ENCODE assay signal across 8 mouse cellular contexts in genomic region chr2:30270134-30270533, GRCm38 (mm10). TPM values are rescaled to one million over a fixed set of nuclear protein-coding genes. Genes with fewer than 3 reads are reported as not detected.
DNase-seq lines count a peak whose midpoint lies in the region; ATAC-seq and TF ChIP-seq lines count a peak whose summit lies in the region.

No protein-coding gene starts in this region.

- no peak overlapping the region for H3K4me2 ChIP-seq in forebrain, postnatal 0 days (ENCODE audit: low read depth)
- H3K4me2 ChIP-seq in lung, embryonic 15.5 days = no peak overlapping the region

- no peak overlapping the region for H3K4me3 ChIP-seq in forebrain, postnatal 0 days (ENCODE audit: low read depth, low read length)
- H3K4me3 ChIP-seq in layer of hippocampus, adult 2 months = no peak overlapping the region; the same call in 1 of the 2 replicates
- H3K4me3 ChIP-seq in lung, embryonic 15.5 days = no peak overlapping the region

- H3K27ac ChIP-seq in forebrain, postnatal 0 days (ENCODE audit: low read depth, low read length) = no peak overlapping the region
- peak overlapping the region; percentile 84 for H3K27ac ChIP-seq in layer of hippocampus, adult 2 months
- peak overlapping the region; percentile 50 for H3K27ac ChIP-seq in lung, embryonic 15.5 days

- no peaks in the 10 kb centered on the region for H3K27me3 ChIP-seq in forebrain, postnatal 0 days (ENCODE audit: insufficient read depth, low read length)
- H3K27me3 ChIP-seq in lung, embryonic 15.5 days = no peaks in the 10 kb centered on the region

- H3K4me1 ChIP-seq in forebrain, postnatal 0 days (ENCODE audit: insufficient read depth) = no peaks in the 10 kb centered on the region
- peaks cover 27% of the 10 kb centered on the region for H3K4me1 ChIP-seq in lung, embryonic 15.5 days

- no peaks in the 10 kb centered on the region for H3K9me3 ChIP-seq in forebrain, postnatal 0 days (ENCODE audit: low read length)
- no peaks in the 10 kb centered on the region for H3K9me3 ChIP-seq in lung, embryonic 15.5 days

- 47% methylated on average over 1 of the region's 1 CpGs for WGBS in forebrain, postnatal 0 days
- 15% methylated on average over 1 of the region's 1 CpGs for WGBS in lung, embryonic 15.5 days

- peak; percentile 92 for ATAC-seq in forebrain, postnatal 0 days
- peak; percentile 69 for ATAC-seq in lung, embryonic 15.5 days (ENCODE audit: borderline replicate concordance, extremely low read depth, low FRiP score, low TSS enrichment)

- H3K9ac ChIP-seq in forebrain, postnatal 0 days = no peak overlapping the region
- H3K9ac ChIP-seq in lung, embryonic 15.5 days = no peak overlapping the region

- peak; percentile 92 for TF ChIP-seq CTCF in forebrain, postnatal 0 days (IDR thresholded peaks at IDR 0.05; ENCODE audit: low read depth)
- peak; percentile 98 for TF ChIP-seq CTCF in layer of hippocampus, adult 2 months (conservative IDR thresholded peaks at IDR 0.05)

- H3K36me3 ChIP-seq in forebrain, postnatal 0 days (ENCODE audit: insufficient read depth) = peaks cover 7% of the 10 kb centered on the region; the same call in 1 of the 2 replicates
- no peaks in the 10 kb centered on the region for H3K36me3 ChIP-seq in lung, embryonic 15.5 days

- DNase-seq in adrenal gland, adult 2 months = peak; percentile 85
- no peak for DNase-seq in adrenal gland, postnatal 25 days
- peak; percentile 84 for DNase-seq in cerebellum, adult 11-12 months
- DNase-seq in forebrain, postnatal 0 days = peak; percentile 80
- DNase-seq in heart, postnatal 4 days = peak; percentile 76
- peak; percentile 70 to 78 for DNase-seq in layer of hippocampus, adult 2 months (ENCODE audit: low spot score in 2 of 2)
- peak; percentile 85 for DNase-seq in retina, embryonic 14.5 days (ENCODE audit: low spot score)

RNA-seq across cellular contexts. Expression of gene Phyhd1, which starts 4.1 kb away (rescaled TPM):
- total RNA-seq in adrenal gland, adult 2 months (2021) = 10 to 100 TPM; 17.5 to 18.0 TPM
- polyA plus RNA-seq in adrenal gland, adult 2 months (2012; rRNA removed) = 8.5 and 18.3 TPM in 2 replicates
- total RNA-seq in adrenal gland, postnatal 25 days (2021) = 9.6 and 18.1 TPM in 2 replicates
- total RNA-seq in forebrain, postnatal 0 days (2014; rRNA removed) = 6.3 and 15.7 TPM in 2 replicates
- polyA plus RNA-seq in forebrain, postnatal 0 days (2015; fragmentation: Nextera tagmentation; extraction: Ambion mirVana) = 5.0 and 6.3 TPM in 2 replicates
- total RNA-seq in heart, postnatal 4 days (2021) = 10 to 100 TPM; 20.6 to 26.0 TPM
- total RNA-seq in layer of hippocampus, adult 2 months (2021) = 10 to 100 TPM; 21.5 to 22.2 TPM
- 7.1 and 7.3 TPM in 2 replicates for polyA plus RNA-seq in lung, embryonic 15.5 days (2015; fragmentation: Nextera tagmentation; extraction: Ambion mirVana)

RNA-seq across cellular contexts. Expression of gene Gm28038, which starts 10.7 kb away (rescaled TPM):
- not detected for total RNA-seq in adrenal gland, adult 2 months (2021)
- not detected in 2 replicates for polyA plus RNA-seq in adrenal gland, adult 2 months (2012; rRNA removed)
- not detected in 2 replicates for total RNA-seq in adrenal gland, postnatal 25 days (2021)
- 2.4 TPM in 1 of 2 replicates, not detected in the other for total RNA-seq in forebrain, postnatal 0 days (2014; rRNA removed)
- polyA plus RNA-seq in forebrain, postnatal 0 days (2015; fragmentation: Nextera tagmentation; extraction: Ambion mirVana) = not detected in 2 replicates
- 1 to 10 TPM in 1 of 2 experiments, not detected in 1; 4.6 TPM for total RNA-seq in heart, postnatal 4 days (2021)
- total RNA-seq in layer of hippocampus, adult 2 months (2021) = not detected
- not detected in 2 replicates for polyA plus RNA-seq in lung, embryonic 15.5 days (2015; fragmentation: Nextera tagmentation; extraction: Ambion mirVana)

RNA-seq across cellular contexts. Expression of gene Dolk, which starts 16.0 kb away (rescaled TPM):
- 10 to 100 TPM; 39.5 to 61.5 TPM for total RNA-seq in adrenal gland, adult 2 months (2021)
- polyA plus RNA-seq in adrenal gland, adult 2 months (2012; rRNA removed) = 39.0 and 42.2 TPM in 2 replicates
- 39.7 and 47.3 TPM in 2 replicates for total RNA-seq in adrenal gland, postnatal 25 days (2021)
- total RNA-seq in forebrain, postnatal 0 days (2014; rRNA removed) = 26.6 and 34.8 TPM in 2 replicates
- polyA plus RNA-seq in forebrain, postnatal 0 days (2015; fragmentation: Nextera tagmentation; extraction: Ambion mirVana) = 31.1 and 37.7 TPM in 2 replicates
- 10 to 100 TPM; 23.6 to 23.7 TPM for total RNA-seq in heart, postnatal 4 days (2021)
- total RNA-seq in layer of hippocampus, adult 2 months (2021) = 10 to 100 TPM; 22.1 to 22.2 TPM
- 28.8 and 31.9 TPM in 2 replicates for polyA plus RNA-seq in lung, embryonic 15.5 days (2015; fragmentation: Nextera tagmentation; extraction: Ambion mirVana)

RNA-seq across cellular contexts. Expression of gene Nup188, which starts 16.1 kb away (rescaled TPM):
- 10 to 100 TPM; 24.9 to 31.1 TPM for total RNA-seq in adrenal gland, adult 2 months (2021)
- polyA plus RNA-seq in adrenal gland, adult 2 months (2012; rRNA removed) = 54.4 and 66.6 TPM in 2 replicates
- total RNA-seq in adrenal gland, postnatal 25 days (2021) = 38.0 and 38.9 TPM in 2 replicates
- total RNA-seq in forebrain, postnatal 0 days (2014; rRNA removed) = 25.1 and 29.3 TPM in 2 replicates
- 11.8 and 14.1 TPM in 2 replicates for polyA plus RNA-seq in forebrain, postnatal 0 days (2015; fragmentation: Nextera tagmentation; extraction: Ambion mirVana)
- total RNA-seq in heart, postnatal 4 days (2021) = 10 to 100 TPM; 28.0 to 34.5 TPM
- total RNA-seq in layer of hippocampus, adult 2 months (2021) = 10 to 100 TPM; 19.0 to 25.9 TPM
- polyA plus RNA-seq in lung, embryonic 15.5 days (2015; fragmentation: Nextera tagmentation; extraction: Ambion mirVana) = 28.2 and 30.4 TPM in 2 replicates

RNA-seq across cellular contexts. Expression of gene Gm28035, which starts 29.8 kb away (rescaled TPM):
- 1 to 10 TPM in 1 of 2 experiments, under 1 TPM in 1; 0.97 to 1.9 TPM for total RNA-seq in adrenal gland, adult 2 months (2021)
- 14.0 and 15.0 TPM in 2 replicates for polyA plus RNA-seq in adrenal gland, adult 2 months (2012; rRNA removed)
- total RNA-seq in adrenal gland, postnatal 25 days (2021) = 1.5 and 2.9 TPM in 2 replicates
- total RNA-seq in forebrain, postnatal 0 days (2014; rRNA removed) = 4.2 and 5.1 TPM in 2 replicates
- polyA plus RNA-seq in forebrain, postnatal 0 days (2015; fragmentation: Nextera tagmentation; extraction: Ambion mirVana) = 0.13 and 0.16 TPM in 2 replicates
- total RNA-seq in heart, postnatal 4 days (2021) = 1 to 10 TPM in 1 of 2 experiments, under 1 TPM in 1; 0.88 to 1.5 TPM
- total RNA-seq in layer of hippocampus, adult 2 months (2021) = 10 to 100 TPM in 1 of 2 experiments, 1 to 10 TPM in 1; 8.7 to 10.9 TPM
- 0.10 and 0.25 TPM in 2 replicates for polyA plus RNA-seq in lung, embryonic 15.5 days (2015; fragmentation: Nextera tagmentation; extraction: Ambion mirVana)
